Mouse (Mus musculus) lung, adult 2 months (tissue): ENCODE measurements around the gene Parg. TPM values are rescaled to one million over a fixed set of nuclear protein-coding genes. Genes with fewer than 3 reads are reported as not detected.

Experiments used
- DNase-seq: peaks from one replicate; pipeline ENCODE4 v3.0.0; 2022
- H3K4me1 ChIP-seq: fragments of 200-500 bp; 2 replicates; pipeline ENCODE4 v1.6.1; 2011; ENCODE audit warnings: low read length; ENCODE audit not compliant: control insufficient read depth, insufficient read depth
- H3K4me3 ChIP-seq: fragments of 200-500 bp; replicated peaks from 2 replicates; pipeline ENCODE3; 2011; ENCODE audit warnings: low read depth, mild to moderate bottlenecking, control low read depth, low read length; ENCODE audit errors: extremely low read depth
- CTCF ChIP-seq: fragments of 200-500 bp; IDR thresholded peaks from 2 replicates; pipeline ENCODE4 v1.5.1; 2011; ENCODE audit warnings: mild to moderate bottlenecking, low read length, control low read depth; ENCODE audit not compliant: insufficient read depth
- POLR2A ChIP-seq: fragments of 200-500 bp; IDR thresholded peaks from 2 replicates; pipeline ENCODE4 v1.6.1; 2011; ENCODE audit warnings: low read depth, mild to moderate bottlenecking, control low read depth, low read length, borderline replicate concordance; ENCODE audit errors: extremely low read depth
- WGBS: fragments of 180-500 bp; shearing (Covaris S2); methylation state at CpG from one replicate; pipeline ENCODE4 v1.1.7; 2018; 5-methylcytosine and 5-hydroxymethylcytosine counted together
- polyA plus RNA-seq: library from polyadenylated mRNA; depleted of rRNA; stranded (reverse); fragments of >200 nt; gene quantifications from 2 replicates; pipeline ENCODE4 v1.2.3, GENCODE M21; 2012

Parg gene
- polyA plus RNA-seq, 1 experiment = 4.9 TPM

- Histone ChIP-seq H3K4me3 (no peak overlapping the region), H3K4me1 (no peaks in the 10 kb centered on the region)
- no peak for TF ChIP-seq POLR2A
- no peak for TF ChIP-seq CTCF
- DNase-seq = no peak
- 93% methylated on average over 2 of the region's 2 CpGs for WGBS
Measured at GRCm38 (mm10) chr14:32311381-32312035, 109.8 kb downstream of the Parg start.

DNA sequence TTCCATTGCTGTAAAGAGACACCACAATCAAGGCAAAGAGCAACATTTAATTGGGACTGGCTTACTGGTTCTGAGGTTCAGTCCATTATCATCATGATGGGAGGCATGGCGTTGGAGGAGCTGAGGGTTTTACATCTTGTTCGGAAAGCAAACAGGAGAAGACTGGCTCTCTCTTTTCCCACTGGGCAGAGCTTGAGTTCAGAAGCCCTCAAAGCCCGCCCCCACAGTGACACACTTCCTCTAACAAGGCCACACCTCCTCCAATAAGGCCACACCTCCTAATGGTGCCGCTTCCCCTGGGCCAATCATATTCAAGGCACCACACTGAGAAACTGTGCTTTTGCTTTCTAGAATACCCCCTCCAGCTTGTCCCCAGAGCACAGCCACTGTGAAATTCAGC is 116.1 kb downstream of the Parg start:
- no peaks in the 10 kb centered on the region for H3K4me1 ChIP-seq
- H3K4me3 ChIP-seq = no peak overlapping the region
- TF ChIP-seq POLR2A = no peak
- TF ChIP-seq CTCF = no peak
- 10% methylated on average over 4 of the region's 4 CpGs for WGBS
- DNase-seq = no peak

DNA sequence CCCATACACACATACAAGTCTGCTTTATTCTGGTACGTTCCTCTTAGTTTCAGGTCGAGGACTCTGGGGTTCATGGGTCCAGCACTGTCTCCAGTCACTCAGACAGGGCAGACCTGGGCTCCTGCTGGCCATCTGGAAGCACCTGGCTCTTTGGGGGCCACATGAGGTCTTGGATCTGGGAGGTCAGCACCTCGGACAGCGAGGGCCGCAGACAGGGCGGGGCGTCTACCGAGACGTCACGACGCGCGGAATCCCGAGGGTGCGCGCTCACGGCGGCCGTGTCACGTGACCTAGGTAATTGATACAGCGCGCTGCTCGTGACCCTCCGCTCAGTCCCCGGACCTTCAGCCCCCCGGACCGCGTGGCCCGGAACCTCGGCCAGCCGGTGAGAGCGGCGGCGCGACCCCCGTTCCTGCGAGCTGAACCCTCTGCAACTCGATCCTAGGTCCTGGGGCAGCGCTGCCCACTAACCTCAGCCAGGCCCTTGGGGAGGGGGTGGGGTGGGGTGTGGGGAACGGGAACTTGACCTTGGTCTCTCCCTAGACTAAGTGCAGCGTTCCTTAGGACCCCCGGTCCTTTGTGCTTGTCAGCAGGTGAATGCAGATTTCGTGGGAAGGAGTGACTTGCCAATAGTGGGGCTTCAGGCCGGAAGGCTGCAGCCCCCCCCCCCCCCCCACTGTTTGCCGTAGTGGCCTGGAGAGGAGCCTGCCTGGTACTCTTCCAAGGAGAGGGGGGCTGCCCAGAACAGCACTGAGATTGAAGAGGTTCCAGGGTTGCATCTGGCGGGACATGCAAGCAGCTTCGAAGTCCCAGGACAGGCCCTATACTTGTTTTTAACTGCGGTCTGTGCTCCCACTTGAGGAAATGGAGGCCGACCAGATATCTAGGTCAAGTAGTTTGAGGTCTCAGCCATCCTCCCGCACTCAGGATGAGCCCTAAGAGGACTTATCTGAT is 120.3 kb downstream of the Parg start, which contains the start of gene Ogdhl:
TSS of gene Ogdhl (plus strand) at position 288 of the 954 bp plus-strand sequence.
- 3% methylated on average over 50 of the region's 50 CpGs for WGBS
- DNase-seq = peak; percentile 44
- TF ChIP-seq POLR2A (no peak), CTCF (no peak)
- peak within 1 kb of the TSS; percentile 58 for H3K4me3 ChIP-seq
- H3K4me1 ChIP-seq = no peaks in the 10 kb centered on the region

- Histone ChIP-seq H3K4me1 (no peaks in the 10 kb centered on the region), H3K4me3 (no peak overlapping the region)
- TF ChIP-seq POLR2A (no peak), CTCF (no peak)
- 81% methylated on average over 5 of the region's 5 CpGs for WGBS
- no peak for DNase-seq
Measured at GRCm38 (mm10) chr14:32323221-32323620, 121.5 kb downstream of the Parg start.

GRCm38 (mm10) chr14:32327366-32327765 is 125.6 kb downstream of the Parg start:
- no peak for DNase-seq
- no peaks in the 10 kb centered on the region for H3K4me1 ChIP-seq
- 85% methylated on average over 9 of the region's 9 CpGs for WGBS
- H3K4me3 ChIP-seq = no peak overlapping the region
- TF ChIP-seq POLR2A (no peak), CTCF (no peak)

GRCm38 (mm10) chr14:32332515-32333445 is 131.0 kb downstream of the Parg start:
- no peak for DNase-seq
- Histone ChIP-seq H3K4me1 (no peaks in the 10 kb centered on the region), H3K4me3 (no peak overlapping the region)
- TF ChIP-seq CTCF (no peak), POLR2A (no peak)
- 87% methylated on average over 20 of the region's 20 CpGs for WGBS

DNA sequence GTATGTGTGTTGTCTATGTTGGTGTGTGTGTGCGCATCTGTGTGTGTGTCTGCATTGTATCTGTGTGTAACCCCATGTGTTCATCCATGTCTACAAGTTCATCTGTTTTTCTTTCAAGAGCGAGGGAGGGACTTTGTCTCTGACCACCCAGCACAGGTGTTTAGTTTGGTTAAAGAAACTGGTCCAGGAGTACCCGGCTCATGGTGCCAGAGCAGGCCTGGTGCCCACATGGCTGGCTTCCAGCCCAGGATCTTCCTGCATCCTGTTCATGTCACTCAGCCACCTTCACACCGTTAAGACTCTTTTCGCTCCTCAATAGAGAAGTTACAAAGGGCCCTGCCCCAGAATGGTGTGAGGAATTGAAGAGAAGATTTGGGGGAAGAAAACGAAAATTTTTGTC is 134.3 kb downstream of the Parg start:
- Histone ChIP-seq H3K4me1 (no peaks in the 10 kb centered on the region), H3K4me3 (no peak overlapping the region)
- DNase-seq = no peak
- TF ChIP-seq CTCF (no peak), POLR2A (no peak)
- 58% methylated on average over 6 of the region's 6 CpGs for WGBS

- Histone ChIP-seq H3K4me1 (no peaks in the 10 kb centered on the region), H3K4me3 (no peak overlapping the region)
- WGBS = 81% methylated on average over 11 of the region's 11 CpGs
- TF ChIP-seq CTCF (no peak), POLR2A (no peak)
- DNase-seq = no peak
Measured at GRCm38 (mm10) chr14:32336547-32336946, 134.8 kb downstream of the Parg start.

GRCm38 (mm10) chr14:32341823-32342222 is 140.1 kb downstream of the Parg start:
- H3K4me1 ChIP-seq = no peaks in the 10 kb centered on the region
- TF ChIP-seq CTCF (no peak), POLR2A (no peak)
- no peak overlapping the region for H3K4me3 ChIP-seq
- 94% methylated on average over 7 of the region's 7 CpGs for WGBS
- no peak for DNase-seq
